Comparison of ENCODE assay signal across 9 mouse cellular contexts in the genomic region with DNA sequence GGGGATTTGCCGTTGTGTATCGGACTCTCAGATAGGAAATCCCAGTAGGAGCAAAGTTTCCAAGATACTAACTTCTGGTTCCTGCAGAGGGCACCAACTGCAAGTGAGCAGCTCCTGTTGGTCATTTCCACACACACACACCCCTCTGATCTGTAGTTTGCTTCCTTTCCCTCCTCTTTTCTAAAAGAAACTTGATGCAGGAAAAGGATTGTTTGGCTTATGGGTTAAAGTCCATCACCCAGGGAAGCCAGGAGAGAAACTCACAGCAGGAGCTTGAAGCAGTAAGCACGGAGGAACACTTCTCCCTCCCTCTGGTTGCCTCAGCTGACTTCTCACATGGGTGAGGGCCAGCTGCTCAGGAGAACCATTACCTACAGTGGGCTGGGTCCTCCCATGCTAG. TPM values are rescaled to one million over a fixed set of nuclear protein-coding genes. Genes with fewer than 3 reads are reported as not detected.
DNase-seq lines count a peak whose midpoint lies in the region; ATAC-seq and TF ChIP-seq lines count a peak whose summit lies in the region.
"Had no signal": no experiment of that assay in that cellular context is flagged by ENCODE, and none has a peak within 500 bp of the region (broad histone marks: within the 10 kb centered on the region; RNA-seq: fewer than 3 reads in every experiment).

No protein-coding gene starts in this region.

- no peak overlapping the region for H3K9ac ChIP-seq in embryonic facial prominence, embryonic 11.5 days (replicated peaks; ENCODE audit: low read length)
- no peak overlapping the region for H3K9ac ChIP-seq in midbrain, postnatal 0 days (replicated peaks; ENCODE audit: low read length, poor library complexity, severe bottlenecking)
- H3K9ac ChIP-seq in midbrain, embryonic 15.5 days: no peak overlapping the region
- no peak overlapping the region for H3K9ac ChIP-seq in kidney, embryonic 15.5 days
- no peak overlapping the region for H3K9ac ChIP-seq in stomach, embryonic 15.5 days
- H3K9ac ChIP-seq: lung, embryonic 15.5 days had no signal

- H3K9me3 ChIP-seq in embryonic facial prominence, embryonic 11.5 days (replicated peaks; ENCODE audit: control insufficient read depth, low read length): no peaks in the 10 kb centered on the region
- H3K9me3 ChIP-seq in embryonic facial prominence, embryonic 10.5 days: peaks cover 6% of the 10 kb centered on the region; the same call in 1 of the 2 replicates
- 0 out of 2 replicates have a peak, but pooled peaks cover 3% of the 10 kb centered on the region for H3K9me3 ChIP-seq in midbrain, postnatal 0 days (ENCODE audit: low read length)
- H3K9me3 ChIP-seq in midbrain, embryonic 15.5 days: no peaks in the 10 kb centered on the region; the same call in 1 of the 2 replicates
- H3K9me3 ChIP-seq in kidney, embryonic 15.5 days (replicated peaks): no peaks in the 10 kb centered on the region
- no peaks in the 10 kb centered on the region for H3K9me3 ChIP-seq in stomach, embryonic 15.5 days
- H3K9me3 ChIP-seq: lung, embryonic 15.5 days had no signal

- DNase-seq in embryonic facial prominence, embryonic 11.5 days (ENCODE audit: low spot score): peak; percentile 37
- DNase-seq in embryonic facial prominence, embryonic 10.5 days (ENCODE audit: low spot score): no peak
- peak; percentile 37 for DNase-seq in midbrain, postnatal 0 days (ENCODE audit: low spot score)
- DNase-seq in gastrocnemius, adult 8-10 months (ENCODE audit: low spot score in 2 of 2): no peak

- no peak overlapping the region for H3K4me3 ChIP-seq in embryonic facial prominence, embryonic 11.5 days (ENCODE audit: low read depth, low read length)
- no peak overlapping the region for H3K4me3 ChIP-seq in embryonic facial prominence, embryonic 10.5 days
- H3K4me3 ChIP-seq in midbrain, postnatal 0 days (ENCODE audit: low read depth, low read length): no peak overlapping the region
- H3K4me3 ChIP-seq in midbrain, embryonic 15.5 days: no peak overlapping the region
- no peak overlapping the region for H3K4me3 ChIP-seq in kidney, embryonic 15.5 days (replicated peaks)
- H3K4me3 ChIP-seq in stomach, embryonic 15.5 days (replicated peaks): no peak overlapping the region
- H3K4me3 ChIP-seq: lung, embryonic 15.5 days had no signal

- no peak overlapping the region for H3K27ac ChIP-seq in embryonic facial prominence, embryonic 11.5 days (replicated peaks; ENCODE audit: low read depth, low read length)
- H3K27ac ChIP-seq in embryonic facial prominence, embryonic 10.5 days (replicated peaks): no peak overlapping the region; the same call in 1 of the 2 replicates
- H3K27ac ChIP-seq in midbrain, postnatal 0 days (ENCODE audit: low read depth, low read length): no peak overlapping the region
- no peak overlapping the region for H3K27ac ChIP-seq in midbrain, embryonic 15.5 days
- no peak overlapping the region for H3K27ac ChIP-seq in kidney, embryonic 15.5 days
- H3K27ac ChIP-seq in stomach, embryonic 15.5 days: no peak overlapping the region
- H3K27ac ChIP-seq: lung, embryonic 15.5 days had no signal

- no peaks in the 10 kb centered on the region for H3K27me3 ChIP-seq in embryonic facial prominence, embryonic 11.5 days (ENCODE audit: control insufficient read depth, insufficient read depth, low read length)
- H3K27me3 ChIP-seq in embryonic facial prominence, embryonic 10.5 days (replicated peaks; ENCODE audit: low read depth, poor library complexity, severe bottlenecking): no peaks in the 10 kb centered on the region
- no peaks in the 10 kb centered on the region for H3K27me3 ChIP-seq in midbrain, postnatal 0 days (ENCODE audit: insufficient read depth, low read length)
- no peaks in the 10 kb centered on the region for H3K27me3 ChIP-seq in midbrain, embryonic 15.5 days (replicated peaks)
- H3K27me3 ChIP-seq in kidney, embryonic 15.5 days: no peaks in the 10 kb centered on the region
- no peaks in the 10 kb centered on the region for H3K27me3 ChIP-seq in stomach, embryonic 15.5 days (replicated peaks)
- H3K27me3 ChIP-seq: lung, embryonic 15.5 days had no signal

- H3K4me1 ChIP-seq in embryonic facial prominence, embryonic 11.5 days (ENCODE audit: control insufficient read depth, insufficient read depth, low read length): no peaks in the 10 kb centered on the region
- H3K4me1 ChIP-seq in embryonic facial prominence, embryonic 10.5 days: peaks cover 12% of the 10 kb centered on the region
- H3K4me1 ChIP-seq in midbrain, postnatal 0 days (ENCODE audit: insufficient read depth, low read length): no peaks in the 10 kb centered on the region
- no peaks in the 10 kb centered on the region for H3K4me1 ChIP-seq in midbrain, embryonic 15.5 days
- peaks cover 2% of the 10 kb centered on the region; the same call in 1 of the 2 replicates for H3K4me1 ChIP-seq in kidney, embryonic 15.5 days
- peaks cover 6% of the 10 kb centered on the region; the same call in 1 of the 2 replicates for H3K4me1 ChIP-seq in stomach, embryonic 15.5 days

- no peaks in the 10 kb centered on the region for H3K36me3 ChIP-seq in embryonic facial prominence, embryonic 11.5 days (replicated peaks; ENCODE audit: control insufficient read depth, insufficient read depth, low read depth, low read length)
- peaks cover 2% of the 10 kb centered on the region; the same call in 1 of the 2 replicates for H3K36me3 ChIP-seq in embryonic facial prominence, embryonic 10.5 days (replicated peaks)
- H3K36me3 ChIP-seq in midbrain, postnatal 0 days (ENCODE audit: insufficient read depth, low read length): no peaks in the 10 kb centered on the region
- no peaks in the 10 kb centered on the region for H3K36me3 ChIP-seq in midbrain, embryonic 15.5 days (replicated peaks)
- no peaks in the 10 kb centered on the region for H3K36me3 ChIP-seq in kidney, embryonic 15.5 days
- H3K36me3 ChIP-seq in stomach, embryonic 15.5 days: no peaks in the 10 kb centered on the region
- H3K36me3 ChIP-seq: lung, embryonic 15.5 days had no signal

- peak; percentile 67 for TF ChIP-seq CTCF in midbrain, postnatal 0 days (IDR thresholded peaks at IDR 0.05)

- H3K4me2 ChIP-seq in embryonic facial prominence, embryonic 11.5 days (ENCODE audit: low read depth, low read length): no peak overlapping the region
- H3K4me2 ChIP-seq in midbrain, postnatal 0 days (ENCODE audit: low read depth, low read length, poor library complexity, severe bottlenecking): no peak overlapping the region
- H3K4me2 ChIP-seq in midbrain, embryonic 15.5 days: no peak overlapping the region
- no peak overlapping the region for H3K4me2 ChIP-seq in kidney, embryonic 15.5 days
- H3K4me2 ChIP-seq in stomach, embryonic 15.5 days: peak overlapping the region; percentile 28
- H3K4me2 ChIP-seq: lung, embryonic 15.5 days had no signal

- no peak for ATAC-seq in embryonic facial prominence, embryonic 11.5 days (replicated peaks; ENCODE audit: insufficient number of reproducible peaks, low FRiP score, low TSS enrichment, low read depth)
- no peak for ATAC-seq in midbrain, postnatal 0 days (ENCODE audit: low FRiP score)
- ATAC-seq in midbrain, embryonic 15.5 days (replicated peaks): no peak
- ATAC-seq in kidney, embryonic 15.5 days (replicated peaks; ENCODE audit: low FRiP score): peak; percentile 49; the same call in 1 of the 2 replicates
- ATAC-seq in stomach, embryonic 15.5 days (ENCODE audit: insufficient read depth, low FRiP score, low read depth): peak; percentile 65; the same call in 1 of the 2 replicates
- no peak for ATAC-seq in CD4-positive, CD25-positive, alpha-beta regulatory T cell, adult 4 months

- 51% methylated on average over 3 of the region's 3 CpGs for WGBS in embryonic facial prominence, embryonic 11.5 days
- WGBS in embryonic facial prominence, embryonic 10.5 days: 42% methylated on average over 3 of the region's 3 CpGs
- 36% methylated on average over 3 of the region's 3 CpGs for WGBS in midbrain, postnatal 0 days
- WGBS in midbrain, embryonic 15.5 days: 62% methylated on average over 3 of the region's 3 CpGs
- WGBS in kidney, embryonic 15.5 days: 32% methylated on average over 3 of the region's 3 CpGs
- 27% methylated on average over 3 of the region's 3 CpGs for WGBS in stomach, embryonic 15.5 days

RNA-seq across cellular contexts. Expression of a gene that starts 24.3 kb away (rescaled TPM):
- 100 and 108 TPM in 2 replicates for polyA plus RNA-seq in embryonic facial prominence, embryonic 11.5 days (2014; fragmentation: Nextera tagmentation; extraction: Ambion mirVana)
- 79.1 and 86.2 TPM in 2 replicates for polyA plus RNA-seq in embryonic facial prominence, embryonic 10.5 days (2016; fragmentation: Nextera tagmentation; extraction: Ambion mirVana)
- 19.7 and 20.1 TPM in 2 replicates for total RNA-seq in midbrain, postnatal 0 days (2014; rRNA removed)
- polyA plus RNA-seq in midbrain, postnatal 0 days (2015; fragmentation: Nextera tagmentation; extraction: Ambion mirVana): 32.5 and 35.3 TPM in 2 replicates
- 42.5 and 48.7 TPM in 2 replicates for polyA plus RNA-seq in midbrain, embryonic 15.5 days (2015; fragmentation: Nextera tagmentation; extraction: Ambion mirVana)
- 58.4 and 63.5 TPM in 2 replicates for polyA plus RNA-seq in kidney, embryonic 15.5 days (2015; fragmentation: Nextera tagmentation; extraction: Ambion mirVana)
- 56.6 and 56.7 TPM in 2 replicates for polyA plus RNA-seq in stomach, embryonic 15.5 days (2015; fragmentation: Nextera tagmentation; extraction: Ambion mirVana)
- 10 to 100 TPM; 68.2 to 69.7 TPM for polyA plus RNA-seq in CD4-positive, CD25-positive, alpha-beta regulatory T cell, adult 4 months (2017; shearing (Covaris generic))
- total RNA-seq in gastrocnemius, adult 8-10 months (2022): 10 to 100 TPM in 1 of 4 experiments, 1 to 10 TPM in 3; 5.6 to 10.3 (median 7.0) TPM

RNA-seq across cellular contexts. Expression of a gene that starts 25.0 kb away (rescaled TPM):
- polyA plus RNA-seq in embryonic facial prominence, embryonic 11.5 days (2014; fragmentation: Nextera tagmentation; extraction: Ambion mirVana): 23.0 and 26.7 TPM in 2 replicates
- 32.6 and 35.8 TPM in 2 replicates for polyA plus RNA-seq in embryonic facial prominence, embryonic 10.5 days (2016; fragmentation: Nextera tagmentation; extraction: Ambion mirVana)
- 7.9 and 22.4 TPM in 2 replicates for total RNA-seq in midbrain, postnatal 0 days (2014; rRNA removed)
- polyA plus RNA-seq in midbrain, postnatal 0 days (2015; fragmentation: Nextera tagmentation; extraction: Ambion mirVana): 3.8 and 4.0 TPM in 2 replicates
- polyA plus RNA-seq in midbrain, embryonic 15.5 days (2015; fragmentation: Nextera tagmentation; extraction: Ambion mirVana): 8.4 and 10.1 TPM in 2 replicates
- polyA plus RNA-seq in kidney, embryonic 15.5 days (2015; fragmentation: Nextera tagmentation; extraction: Ambion mirVana): 23.8 and 25.7 TPM in 2 replicates
- 21.6 and 22.4 TPM in 2 replicates for polyA plus RNA-seq in stomach, embryonic 15.5 days (2015; fragmentation: Nextera tagmentation; extraction: Ambion mirVana)
- polyA plus RNA-seq in CD4-positive, CD25-positive, alpha-beta regulatory T cell, adult 4 months (2017; shearing (Covaris generic)): 10 to 100 TPM in 1 of 2 experiments, 1 to 10 TPM in 1; 9.8 to 10.8 TPM
- 10 to 100 TPM in 2 of 4 experiments, 1 to 10 TPM in 2; 8.5 to 13.8 (median 9.7) TPM for total RNA-seq in gastrocnemius, adult 8-10 months (2022)

Comparison
In these comparisons a context has a peak if more than half of its experiments do, and no peak if none do; other contexts are left out.
1. DNase-seq: peak in embryonic facial prominence, embryonic 11.5 days (single experiment) and midbrain, postnatal 0 days (single experiment); none in embryonic facial prominence, embryonic 10.5 days (single experiment) and gastrocnemius, adult 8-10 months (0 of 2).
2. ATAC-seq: peak in kidney, embryonic 15.5 days (single experiment) and stomach, embryonic 15.5 days (single experiment); none in embryonic facial prominence, embryonic 11.5 days (single experiment), midbrain, postnatal 0 days (single experiment), midbrain, embryonic 15.5 days (single experiment) and CD4-positive, CD25-positive, alpha-beta regulatory T cell, adult 4 months (single experiment).